Mouse (Mus musculus) myocyte (in vitro differentiated cells): ENCODE data around the gene Lrrc8b.

Experiments used
- CEBPB ChIP-seq: IDR thresholded peaks from 2 replicates; pipeline ENCODE4 v1.6.1; 2011; ENCODE audit warnings: mild to moderate bottlenecking, moderate library complexity; ENCODE audit not compliant: poor library complexity, insufficient read depth, severe bottlenecking
- E2F4 ChIP-seq: IDR thresholded peaks from one replicate; pipeline ENCODE4 v1.6.1; 2011; ENCODE audit warnings: mild to moderate bottlenecking, control low read depth, moderate library complexity; ENCODE audit not compliant: insufficient read depth
- MAX ChIP-seq: IDR thresholded peaks from one replicate; pipeline ENCODE4 v1.6.1; 2011; ENCODE audit warnings: low read depth, mild to moderate bottlenecking, control low read depth
- MYOD1 ChIP-seq, 3 experiments: IDR thresholded peaks; one replicate each; pipeline ENCODE4 v1.6.1; 2011; ENCODE audit warnings: control low read depth in 2 of 3, low read depth in 2 of 3, mild to moderate bottlenecking in 2 of 3, moderate library complexity in 1 of 3; ENCODE audit not compliant: insufficient read length in 2 of 3, control insufficient read depth in 1 of 3
- MYOG ChIP-seq, 3 experiments: IDR thresholded peaks; one replicate each; pipeline ENCODE4 v1.6.1; 2011; ENCODE audit warnings: control low read depth in 2 of 3, low read depth in 2 of 3, mild to moderate bottlenecking in 2 of 3; ENCODE audit not compliant: insufficient read length in 2 of 3, control insufficient read depth in 1 of 3, insufficient read depth in 1 of 3
- POLR2A ChIP-seq: IDR thresholded peaks from one replicate; pipeline ENCODE4 v1.6.1; 2011; ENCODE audit warnings: low read depth, mild to moderate bottlenecking, control low read depth, moderate library complexity; ENCODE audit not compliant: insufficient read length
- TCF12 ChIP-seq: IDR thresholded peaks from one replicate; pipeline ENCODE4 v1.6.1; 2011; ENCODE audit warnings: mild to moderate bottlenecking, control low read depth; ENCODE audit not compliant: poor library complexity, insufficient read depth, severe bottlenecking
- TCF3 ChIP-seq: IDR thresholded peaks from one replicate; pipeline ENCODE4 v1.6.1; 2011; ENCODE audit warnings: low read depth, control low read depth; ENCODE audit not compliant: insufficient read length
- USF1 ChIP-seq: IDR thresholded peaks from one replicate; pipeline ENCODE4 v1.6.1; 2011; ENCODE audit warnings: low read depth, mild to moderate bottlenecking, control low read depth, moderate library complexity

DNA sequence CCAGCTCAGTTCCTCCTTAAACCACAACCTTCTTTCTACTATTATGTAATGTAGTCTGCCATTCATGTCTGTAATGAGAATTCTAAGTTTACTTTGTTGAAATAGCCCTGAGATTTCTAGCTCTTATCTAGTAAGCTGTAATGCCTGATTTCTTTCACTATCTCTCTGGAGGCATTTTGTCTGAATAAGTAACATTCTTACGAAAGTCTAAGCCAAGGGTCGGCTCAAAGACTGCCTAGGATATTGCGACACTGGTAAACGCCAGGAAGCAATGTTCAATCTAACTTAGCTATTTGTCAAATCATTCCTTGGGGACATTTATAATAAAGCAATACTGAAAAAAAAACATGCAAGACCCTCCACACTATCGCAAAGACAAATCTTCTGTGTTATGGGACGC lies 21.8 kb upstream of the Lrrc8b start:
- TF ChIP-seq POLR2A (no peak), E2F4 (no peak), MAX (no peak), USF1 (no peak), TCF12 (no peak), MYOG (IDR thresholded peaks at IDR 0.05; ENCODE audit: control insufficient read depth in 1 of 3, insufficient read depth in 1 of 3, insufficient read length in 2 of 3, low read depth in 2 of 3) (no peak), MYOD1 (IDR thresholded peaks at IDR 0.05; ENCODE audit: control insufficient read depth in 1 of 3, insufficient read length in 2 of 3, low read depth in 2 of 3) (no peak), CEBPB (no peak), TCF3 (no peak)
